Mouse (Mus musculus): ENCODE data around the gene Fth1. TPM values are rescaled to one million over a fixed set of nuclear protein-coding genes. Genes with fewer than 3 reads are reported as not detected.
A peak's percentile ranks its signal among the peaks of the same experiment; 100 is the strongest.

Fth1 gene
- polyA plus RNA-seq, 1 experiment, result 6,516 TPM

DNA sequence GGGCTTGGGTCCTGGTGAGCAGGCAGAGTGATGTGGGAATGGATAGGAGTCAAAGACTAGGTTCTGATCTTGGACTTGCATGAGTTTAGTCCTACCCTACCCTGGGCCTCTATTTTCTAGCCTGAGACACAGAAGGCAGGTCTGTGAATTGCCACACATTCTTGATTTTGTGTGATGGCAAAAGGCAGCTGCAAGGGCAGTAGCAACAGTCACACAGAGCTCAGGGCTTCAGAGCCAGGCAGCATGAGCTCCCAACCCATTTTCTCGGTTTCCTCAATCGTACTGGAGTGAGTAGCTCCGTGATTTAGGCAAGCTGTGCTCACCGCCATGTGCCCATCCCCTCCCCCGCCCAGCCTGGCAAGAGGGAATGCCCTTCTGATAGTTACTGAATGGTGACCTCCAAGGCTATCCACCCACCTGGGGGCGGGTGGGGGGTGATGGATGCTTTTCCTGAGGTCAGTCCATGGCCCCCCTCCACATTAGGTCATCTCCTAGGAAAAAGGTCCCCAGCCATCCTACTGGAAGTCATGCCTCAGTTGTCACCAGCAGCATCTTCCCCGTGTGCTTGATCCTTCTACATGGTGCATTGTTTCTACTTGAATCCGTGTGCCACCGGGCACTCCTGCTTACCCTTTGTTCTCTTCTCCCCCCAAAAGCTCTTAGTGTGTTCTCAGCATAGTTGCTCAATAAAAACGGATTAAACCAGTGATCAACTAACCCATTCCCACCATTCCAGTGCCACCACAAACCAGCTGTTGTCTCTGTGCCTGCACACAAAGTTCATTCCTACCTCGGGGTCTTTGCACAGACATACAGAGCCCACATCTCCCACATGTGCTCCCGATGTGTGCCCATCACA is 17.0 kb downstream of the Fth1 start:
- Histone ChIP-seq H3K27me3 (ENCODE audit: control insufficient read depth) (no peaks in the 10 kb centered on the region; the same call in 1 of the 2 replicates), H3K36me3 (ENCODE audit: control insufficient read depth) (peaks cover 3% of the 10 kb centered on the region; the same call in 1 of the 2 replicates), H3K4me3 (replicated peaks) (no peak overlapping the region), H3K9me3 (ENCODE audit: control insufficient read depth, low read length) (peaks cover 4% of the 10 kb centered on the region), H3K4me1 (ENCODE audit: control insufficient read depth) (peaks cover 24% of the 10 kb centered on the region)
- TF ChIP-seq TAL1 (IDR thresholded peaks at IDR 0.05; ENCODE audit: low read length) (no peak), GATA1 (IDR thresholded peaks at IDR 0.05; ENCODE audit: low read length) (no peak)

DNA sequence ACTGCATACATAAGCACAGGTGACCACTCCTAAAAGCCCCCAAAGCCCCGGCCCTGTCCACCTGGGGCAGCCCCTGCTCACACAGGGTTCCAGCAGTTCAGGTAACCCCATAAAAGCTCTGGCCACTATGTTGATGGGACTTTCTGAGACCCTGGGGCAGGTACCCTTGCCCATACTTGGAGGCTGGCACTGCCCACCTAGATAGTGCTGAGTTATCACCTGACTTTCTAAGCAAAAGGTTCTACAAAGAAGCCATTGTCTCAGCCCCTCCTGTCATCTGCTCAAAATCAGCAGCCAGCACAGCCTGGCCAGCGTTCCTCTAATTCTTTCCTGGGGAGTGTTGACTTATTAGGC is 17.6 kb downstream of the Fth1 start:
- H3K4me1 ChIP-seq (ENCODE audit: control insufficient read depth), result peaks cover 18% of the 10 kb centered on the region
- TF ChIP-seq GATA1 (IDR thresholded peaks at IDR 0.05; ENCODE audit: low read length) (no peak), TAL1 (IDR thresholded peaks at IDR 0.05; ENCODE audit: low read length) (no peak)
- H3K9me3 ChIP-seq (ENCODE audit: control insufficient read depth, low read length), result peaks cover 8% of the 10 kb centered on the region
- no peaks in the 10 kb centered on the region; the same call in 1 of the 2 replicates for H3K27me3 ChIP-seq (ENCODE audit: control insufficient read depth)
- H3K4me3 ChIP-seq (replicated peaks), result no peak overlapping the region
- H3K36me3 ChIP-seq (ENCODE audit: control insufficient read depth), result peaks cover 3% of the 10 kb centered on the region; the same call in 1 of the 2 replicates

DNA sequence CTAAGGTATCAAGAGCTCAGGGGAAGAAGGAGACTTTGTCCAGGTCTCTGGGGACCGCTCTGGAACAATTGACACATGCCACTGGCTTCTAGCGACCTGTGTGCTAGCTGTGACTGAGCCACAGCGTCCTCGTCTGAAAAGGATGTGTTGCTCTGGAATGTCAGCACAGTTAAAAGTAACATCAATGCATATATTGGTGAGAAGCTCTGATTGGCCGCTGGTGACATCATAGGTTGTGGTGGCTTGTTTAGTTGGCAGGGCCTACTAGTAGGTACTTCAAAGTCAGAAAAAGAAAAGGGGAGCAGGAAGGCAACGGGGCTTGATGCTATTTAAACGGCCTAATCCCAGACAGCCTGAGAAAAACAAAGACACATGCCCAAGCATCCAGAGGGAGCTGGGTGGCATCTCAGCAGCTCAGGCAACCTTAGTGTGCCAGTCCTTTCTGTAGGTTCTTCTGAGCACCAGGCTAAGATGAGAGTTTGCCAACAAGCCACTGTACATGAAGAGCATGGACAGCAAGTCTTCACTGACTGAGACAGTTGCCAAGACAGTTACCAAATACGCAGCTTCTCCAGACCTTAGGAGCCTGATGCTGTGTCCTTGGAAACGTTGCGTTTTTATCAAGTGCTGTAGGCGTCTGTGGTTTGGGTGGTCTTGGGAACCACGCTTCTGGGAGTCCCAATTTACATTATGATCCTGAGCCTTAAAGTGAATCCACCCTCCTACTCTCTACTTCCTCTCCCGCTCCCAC is 18.5 kb downstream of the Fth1 start:
- Histone ChIP-seq H3K36me3 (ENCODE audit: control insufficient read depth) (peaks cover 3% of the 10 kb centered on the region; the same call in 1 of the 2 replicates), H3K27me3 (ENCODE audit: control insufficient read depth) (no peaks in the 10 kb centered on the region; the same call in 1 of the 2 replicates), H3K4me3 (replicated peaks) (no peak overlapping the region), H3K4me1 (ENCODE audit: control insufficient read depth) (peaks cover 15% of the 10 kb centered on the region), H3K9me3 (ENCODE audit: control insufficient read depth, low read length) (peaks cover 8% of the 10 kb centered on the region)
- TF ChIP-seq TAL1 (IDR thresholded peaks at IDR 0.05; ENCODE audit: low read length) (no peak), GATA1 (IDR thresholded peaks at IDR 0.05; ENCODE audit: low read length) (no peak)

DNA sequence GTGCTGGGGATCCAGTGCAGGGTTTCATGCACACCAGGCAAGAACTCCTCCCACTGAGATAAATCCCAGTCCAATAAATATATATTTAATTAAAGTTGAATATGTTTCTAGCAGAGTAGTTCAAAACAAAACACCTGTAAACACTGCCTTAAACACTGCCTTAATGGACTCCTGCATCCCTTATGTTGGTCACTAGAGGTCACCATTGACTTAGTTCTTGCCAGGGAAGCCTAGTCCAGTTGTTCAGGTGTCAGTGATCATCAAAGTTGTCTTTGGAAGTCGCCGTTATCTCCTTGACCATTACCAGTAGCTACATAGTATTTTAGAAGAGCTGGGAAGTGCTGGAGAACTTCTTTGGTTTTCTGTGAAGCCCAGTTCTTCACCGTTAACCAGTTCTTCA is 19.9 kb downstream of the Fth1 start:
- peaks cover 17% of the 10 kb centered on the region for H3K4me1 ChIP-seq (ENCODE audit: control insufficient read depth)
- peaks cover 3% of the 10 kb centered on the region; the same call in 1 of the 2 replicates for H3K36me3 ChIP-seq (ENCODE audit: control insufficient read depth)
- peaks cover 8% of the 10 kb centered on the region for H3K9me3 ChIP-seq (ENCODE audit: control insufficient read depth, low read length)
- H3K27me3 ChIP-seq (ENCODE audit: control insufficient read depth), result no peaks in the 10 kb centered on the region; the same call in 1 of the 2 replicates
- TF ChIP-seq TAL1 (IDR thresholded peaks at IDR 0.05; ENCODE audit: low read length), result no peak
- no peak for TF ChIP-seq GATA1 (IDR thresholded peaks at IDR 0.05; ENCODE audit: low read length)
- H3K4me3 ChIP-seq (replicated peaks), result no peak overlapping the region

DNA sequence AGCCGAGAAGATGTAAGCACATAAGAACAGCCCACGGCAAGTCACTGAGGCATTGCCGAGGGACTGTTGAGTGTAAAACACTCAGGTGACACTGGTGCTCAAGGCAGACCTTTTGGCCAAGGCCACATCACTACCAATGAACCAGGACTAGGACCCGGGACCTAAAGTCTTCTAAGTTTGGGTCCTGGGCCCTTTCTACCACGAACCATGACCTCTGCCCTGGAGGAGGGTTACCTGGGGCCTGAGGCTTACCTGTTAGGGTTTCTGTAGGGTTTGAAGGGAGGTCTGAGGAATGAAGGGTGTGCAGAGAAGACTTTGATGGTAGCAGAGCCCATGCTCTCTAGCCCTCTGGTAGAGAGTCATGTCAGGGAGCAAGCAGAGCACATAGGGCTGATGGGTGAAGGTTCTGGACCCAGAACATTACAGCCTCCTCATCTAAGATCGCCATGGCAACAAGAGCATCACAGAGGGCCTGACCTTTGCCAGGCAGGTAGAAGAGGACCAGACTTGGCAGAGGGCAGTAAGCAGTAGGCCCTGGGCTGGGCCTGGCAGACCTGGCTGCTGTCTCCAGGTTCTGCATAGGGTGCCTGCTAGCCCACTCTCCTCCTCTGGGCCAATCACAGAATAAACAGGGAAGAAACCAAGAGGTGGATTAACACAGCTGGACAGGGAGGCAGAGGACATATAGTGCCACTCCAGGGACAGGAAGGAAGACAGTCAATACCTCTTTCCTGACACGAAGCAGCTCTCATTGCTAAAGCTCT is 21.0 kb downstream of the Fth1 start, which contains the start of the genes Best1 and Rab3il1:
TSS of gene Best1 (minus strand) at position 428 of the 764 bp plus-strand sequence.
TSS of gene Rab3il1 (plus strand) at position 464 of the 764 bp plus-strand sequence.
- no peak for TF ChIP-seq TAL1 (IDR thresholded peaks at IDR 0.05; ENCODE audit: low read length)
- no peak for TF ChIP-seq GATA1 (IDR thresholded peaks at IDR 0.05; ENCODE audit: low read length)
- peaks cover 3% of the 10 kb centered on the region; the same call in 1 of the 2 replicates for H3K36me3 ChIP-seq (ENCODE audit: control insufficient read depth)
- H3K4me3 ChIP-seq (replicated peaks), result no peak within 1 kb of the TSS
- H3K4me1 ChIP-seq (ENCODE audit: control insufficient read depth), result peaks cover 19% of the 10 kb centered on the region
- H3K27me3 ChIP-seq (ENCODE audit: control insufficient read depth), result no peaks in the 10 kb centered on the region; the same call in 1 of the 2 replicates
- peaks cover 8% of the 10 kb centered on the region for H3K9me3 ChIP-seq (ENCODE audit: control insufficient read depth, low read length)

DNA sequence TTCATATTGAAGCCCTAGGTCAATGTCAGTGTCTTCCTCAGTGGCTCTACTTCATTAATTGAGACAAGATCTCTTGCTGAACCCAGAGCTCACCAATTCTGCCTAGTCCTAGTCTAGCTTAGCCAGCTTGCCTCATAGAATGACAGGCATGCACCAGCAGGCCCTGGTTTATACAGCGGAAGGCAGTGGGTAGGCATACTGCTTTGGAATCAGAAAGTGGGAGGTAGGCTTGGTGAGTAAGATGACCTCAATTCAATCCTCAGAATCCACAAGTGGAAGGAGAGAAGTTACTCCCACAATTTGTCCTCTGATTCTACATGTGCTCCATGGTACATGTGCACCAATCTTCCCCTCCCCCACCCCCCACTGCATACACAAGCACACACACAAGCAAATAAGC is 23.3 kb downstream of the Fth1 start:
- Histone ChIP-seq H3K9me3 (ENCODE audit: control insufficient read depth, low read length) (peaks cover 8% of the 10 kb centered on the region), H3K36me3 (ENCODE audit: control insufficient read depth) (peaks cover 3% of the 10 kb centered on the region; the same call in 1 of the 2 replicates), H3K27me3 (ENCODE audit: control insufficient read depth) (no peaks in the 10 kb centered on the region), H3K4me3 (replicated peaks) (no peak overlapping the region), H3K4me1 (ENCODE audit: control insufficient read depth) (peaks cover 17% of the 10 kb centered on the region)
- no peak for TF ChIP-seq GATA1 (IDR thresholded peaks at IDR 0.05; ENCODE audit: low read length)
- TF ChIP-seq TAL1 (IDR thresholded peaks at IDR 0.05; ENCODE audit: low read length), result no peak

DNA sequence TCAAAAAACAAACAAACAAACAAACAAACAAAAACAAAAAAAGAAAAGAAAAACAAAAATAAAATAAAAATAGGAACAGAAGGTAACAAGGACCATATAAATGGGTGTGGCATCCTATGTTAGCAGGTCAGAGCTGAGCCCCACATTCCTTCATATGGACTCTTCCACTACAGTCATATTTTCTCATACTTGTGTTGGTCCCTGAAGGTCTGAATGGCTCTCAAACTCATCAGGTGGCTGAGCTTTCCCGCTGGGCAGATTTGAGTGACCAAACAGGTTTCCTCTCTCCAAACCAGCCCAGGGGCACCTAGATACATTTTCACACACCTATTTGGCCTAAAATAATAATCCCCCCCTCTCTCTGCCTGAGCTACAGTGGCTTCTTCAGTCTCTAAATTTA is 31.0 kb downstream of the Fth1 start:
- peaks cover 61% of the 10 kb centered on the region for H3K4me1 ChIP-seq (ENCODE audit: control insufficient read depth)
- H3K4me3 ChIP-seq (replicated peaks), result no peak overlapping the region
- TF ChIP-seq TAL1 (IDR thresholded peaks at IDR 0.05; ENCODE audit: low read length) (no peak), GATA1 (IDR thresholded peaks at IDR 0.05; ENCODE audit: low read length) (no peak)
- H3K36me3 ChIP-seq (ENCODE audit: control insufficient read depth), result peaks cover 18% of the 10 kb centered on the region
- H3K27me3 ChIP-seq (ENCODE audit: control insufficient read depth), result no peaks in the 10 kb centered on the region
- no peaks in the 10 kb centered on the region for H3K9me3 ChIP-seq (ENCODE audit: control insufficient read depth, low read length)

DNA sequence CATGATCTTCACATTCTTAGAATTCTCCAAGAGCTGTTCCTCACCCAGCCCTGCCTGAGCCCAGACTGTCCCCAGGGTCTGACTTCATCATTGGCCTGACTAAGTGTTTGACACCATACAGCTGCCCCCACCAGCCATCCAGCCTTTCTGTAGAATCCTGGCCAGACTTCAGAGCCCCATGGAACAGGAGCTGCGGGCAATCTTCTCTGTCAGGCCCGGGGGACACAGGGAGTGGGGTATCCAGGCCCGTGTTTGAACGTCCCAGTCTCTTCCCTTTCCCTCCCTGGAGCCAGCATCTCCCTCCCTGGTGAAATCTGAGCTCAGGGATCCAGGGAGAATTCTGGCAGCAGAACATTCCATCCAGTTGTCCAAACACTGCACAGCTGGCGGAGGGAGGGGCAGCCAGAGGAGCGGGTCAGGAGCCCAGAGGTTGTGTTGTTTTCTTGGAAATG is 32.5 kb downstream of the Fth1 start:
- Histone ChIP-seq H3K27me3 (ENCODE audit: control insufficient read depth) (no peaks in the 10 kb centered on the region), H3K9me3 (ENCODE audit: control insufficient read depth, low read length) (no peaks in the 10 kb centered on the region), H3K4me3 (replicated peaks) (peak overlapping the region; percentile 68), H3K36me3 (ENCODE audit: control insufficient read depth) (peaks cover 33% of the 10 kb centered on the region), H3K4me1 (ENCODE audit: control insufficient read depth) (peaks cover 70% of the 10 kb centered on the region)
- TF ChIP-seq TAL1 (IDR thresholded peaks at IDR 0.05; ENCODE audit: low read length) (no peak), GATA1 (IDR thresholded peaks at IDR 0.05; ENCODE audit: low read length) (no peak)
